Mouse (Mus musculus) bone marrow macrophage, adult 2 months (primary cell): ENCODE data around the gene Ddx58. TPM values are rescaled to one million over a fixed set of nuclear protein-coding genes. Genes with fewer than 3 reads are reported as not detected.

Source experiments
- H3K27ac ChIP-seq: 2 replicates; pipeline ENCODE4 v1.5.1; 2012; ENCODE audit warnings: low read depth, low read length; ENCODE audit not compliant: insufficient read depth
- H3K4me1 ChIP-seq: 2 replicates; pipeline ENCODE4 v1.6.1; 2012; ENCODE audit warnings: low read length; ENCODE audit not compliant: control insufficient read depth, insufficient read depth
- H3K4me3 ChIP-seq: 2 replicates; pipeline ENCODE4 v1.5.1; 2012; ENCODE audit warnings: mild to moderate bottlenecking, low read length, moderate library complexity; ENCODE audit not compliant: insufficient read depth
- CTCF ChIP-seq: IDR thresholded peaks from 2 replicates; pipeline ENCODE4 v1.5.1; 2012; ENCODE audit warnings: low read depth, mild to moderate bottlenecking, low read length, moderate library complexity
- POLR2A ChIP-seq: IDR thresholded peaks from 2 replicates; pipeline ENCODE4 v1.6.1; 2012; ENCODE audit warnings: mild to moderate bottlenecking, low read depth, low read length, borderline replicate concordance
- polyA plus RNA-seq: library from polyadenylated mRNA; stranded (reverse); fragments of >200 nt; gene quantifications from 2 replicates; pipeline ENCODE4 v1.2.4, GENCODE M21; 2012; ENCODE audit not compliant: missing spikeins, insufficient read depth, insufficient read length

The Ddx58 gene
- polyA plus RNA-seq, 1 experiment = 91.2 TPM

DNA sequence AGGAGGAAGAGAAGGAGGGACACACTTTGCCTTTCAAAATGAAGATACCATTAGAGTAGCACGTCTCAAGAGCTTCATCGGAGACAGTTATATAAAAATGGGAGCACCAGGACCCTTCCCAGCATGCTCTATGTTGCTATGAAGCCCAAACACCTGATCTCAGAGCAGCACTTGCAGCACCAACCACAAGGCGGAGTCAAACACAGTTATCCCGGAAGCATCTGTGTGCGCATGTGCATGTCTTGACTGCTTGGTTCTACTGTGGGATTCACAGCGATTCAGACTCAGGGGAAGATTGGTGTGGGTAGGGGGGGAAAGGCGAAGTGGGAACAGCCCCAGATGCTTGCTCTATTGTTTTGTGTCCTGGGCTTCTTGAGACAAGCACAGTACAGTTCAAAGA lies 21.2 kb downstream of the Ddx58 start:
- H3K4me1 ChIP-seq = no peaks in the 10 kb centered on the region
- TF ChIP-seq POLR2A (no peak), CTCF (no peak)
- H3K27ac ChIP-seq = no peak overlapping the region
- no peak overlapping the region for H3K4me3 ChIP-seq

- TF ChIP-seq CTCF = no peak
- H3K4me3 ChIP-seq = no peak overlapping the region
- H3K4me1 ChIP-seq = no peaks in the 10 kb centered on the region
These were observed 21.7 kb downstream of the Ddx58 start for GRCm38 (mm10) chr4:40217910-40218309.

GRCm38 (mm10) chr4:40212177-40212576 lies 27.5 kb downstream of the Ddx58 start:
- Histone ChIP-seq H3K27ac (no peak overlapping the region), H3K4me1 (no peaks in the 10 kb centered on the region), H3K4me3 (no peak overlapping the region)
- TF ChIP-seq POLR2A (no peak), CTCF (no peak)

More at GRCm38 (mm10) chr4:40217910-40218309, 21.7 kb downstream of the Ddx58 start:
- H3K27ac ChIP-seq = no peak overlapping the region

DNA sequence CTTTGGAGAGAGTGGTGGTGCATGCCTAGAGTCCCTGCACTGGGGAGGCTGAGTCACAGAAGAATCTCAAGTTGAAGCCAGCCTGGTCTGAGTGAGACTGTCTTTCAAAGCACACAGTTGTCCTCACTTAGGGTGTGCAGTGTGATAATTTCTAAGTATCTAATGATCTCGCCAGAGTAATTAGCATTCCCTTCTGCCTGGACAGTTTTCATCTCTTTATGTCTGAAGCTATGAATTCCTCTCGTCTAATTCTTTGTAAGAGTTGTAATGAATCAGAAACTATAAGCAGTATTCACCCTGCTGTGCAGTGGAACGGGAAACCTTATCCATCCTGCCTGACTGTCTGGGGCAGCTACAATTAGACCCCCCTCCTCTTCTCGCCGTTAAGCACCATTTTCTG lies 31.9 kb downstream of the Ddx58 start:
- H3K4me3 ChIP-seq = no peak overlapping the region
- no peaks in the 10 kb centered on the region for H3K4me1 ChIP-seq
- TF ChIP-seq POLR2A = no peak
- no peak for TF ChIP-seq CTCF
- H3K27ac ChIP-seq = no peak overlapping the region

DNA sequence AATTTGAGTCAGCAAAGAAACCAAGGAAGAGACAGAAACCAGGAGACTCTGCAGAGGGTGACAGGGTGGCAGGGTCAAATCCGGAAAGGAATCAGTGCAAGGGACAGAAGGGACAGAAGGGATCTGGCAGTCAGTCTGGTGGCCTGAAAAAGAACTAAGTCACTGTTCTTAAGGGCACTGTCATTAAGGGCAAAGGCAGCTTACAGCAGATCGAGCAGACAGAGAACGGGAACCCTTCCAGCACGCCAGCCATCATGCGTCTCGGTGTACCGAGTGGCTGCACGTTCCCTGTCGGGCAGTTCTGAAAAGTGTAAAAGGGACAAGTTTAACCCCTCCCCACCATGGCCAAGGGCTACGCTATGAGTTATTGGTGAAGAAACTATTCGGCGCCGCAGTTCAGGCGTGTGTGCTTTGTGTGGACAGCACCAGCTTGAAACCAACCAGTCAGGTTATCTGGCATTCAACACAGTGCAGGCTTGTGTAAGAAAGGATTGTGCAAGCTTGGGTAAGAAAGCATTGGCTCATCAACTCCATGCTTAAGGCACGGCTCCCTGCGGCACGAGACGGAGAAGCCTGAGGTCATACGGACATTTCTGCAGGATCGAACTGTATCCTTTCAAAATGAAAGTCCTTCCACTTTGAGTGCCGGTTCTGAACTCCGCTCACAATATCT lies 34.3 kb downstream of the Ddx58 start:
- H3K27ac ChIP-seq = no peak overlapping the region
- no peak for TF ChIP-seq CTCF
- no peak for TF ChIP-seq POLR2A
- no peak overlapping the region for H3K4me3 ChIP-seq
- H3K4me1 ChIP-seq = peaks cover 6% of the 10 kb centered on the region; the same call in 1 of the 2 replicates

- Histone ChIP-seq H3K4me3 (no peak overlapping the region), H3K27ac (no peak overlapping the region), H3K4me1 (peaks cover 6% of the 10 kb centered on the region; the same call in 1 of the 2 replicates)
- TF ChIP-seq CTCF (no peak), POLR2A (no peak)
These were observed 35.3 kb downstream of the Ddx58 start for GRCm38 (mm10) chr4:40204374-40204773.

- TF ChIP-seq CTCF (no peak), POLR2A (no peak)
- H3K4me3 ChIP-seq = no peak overlapping the region
- H3K4me1 ChIP-seq = peaks cover 6% of the 10 kb centered on the region; the same call in 1 of the 2 replicates
- no peak overlapping the region for H3K27ac ChIP-seq
These were observed 37.4 kb downstream of the Ddx58 start for GRCm38 (mm10) chr4:40202205-40202604.

- no peak overlapping the region for H3K27ac ChIP-seq
- H3K4me3 ChIP-seq = no peak overlapping the region
- no peak for TF ChIP-seq POLR2A
These were observed 44.3 kb downstream of the Ddx58 start for GRCm38 (mm10) chr4:40195336-40195735.

DNA sequence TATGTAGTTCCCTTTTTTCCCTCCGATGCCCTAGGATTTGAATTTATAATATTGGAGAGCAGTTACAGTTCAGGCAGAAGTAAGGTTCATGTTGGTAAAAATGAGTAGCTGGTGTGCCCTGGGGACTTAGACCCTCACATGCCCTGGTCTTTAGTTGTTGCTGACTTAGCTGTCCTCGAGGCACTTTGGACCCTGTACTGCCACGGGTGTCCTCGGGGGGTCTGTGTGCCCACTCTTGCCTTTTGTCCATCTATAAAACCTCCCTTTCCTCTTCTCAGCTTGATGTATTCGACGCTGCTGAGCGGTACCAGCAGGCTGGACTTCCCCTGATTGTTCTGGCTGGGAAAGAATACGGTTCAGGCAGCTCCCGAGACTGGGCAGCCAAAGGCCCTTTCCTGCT lies 46.2 kb downstream of the Ddx58 start:
- H3K27ac ChIP-seq = no peak overlapping the region
- TF ChIP-seq POLR2A = no peak
- TF ChIP-seq CTCF = no peak

More at GRCm38 (mm10) chr4:40195336-40195735, 44.3 kb downstream of the Ddx58 start:
- H3K4me1 ChIP-seq = no peaks in the 10 kb centered on the region

DNA sequence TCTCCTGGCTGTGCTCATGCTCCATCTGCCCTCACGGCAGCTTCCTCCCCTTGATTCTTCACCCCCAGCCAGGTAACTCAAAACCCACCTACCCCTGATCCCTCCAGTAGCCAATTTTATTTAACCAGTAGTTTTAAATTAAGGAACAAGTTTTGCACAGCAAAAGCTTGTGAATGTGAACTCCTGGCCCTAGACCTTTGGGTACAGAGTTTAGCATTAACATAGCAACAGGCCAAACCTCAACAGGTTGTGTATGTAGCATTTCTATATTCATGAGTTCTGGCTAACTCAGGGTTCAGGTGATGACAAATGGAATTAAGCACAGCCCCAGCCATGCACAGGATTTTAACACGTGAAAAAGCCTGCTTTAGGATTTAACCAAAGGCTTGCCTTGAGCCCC lies 47.4 kb downstream of the Ddx58 start:
- TF ChIP-seq CTCF (no peak), POLR2A (no peak)
- Histone ChIP-seq H3K4me3 (no peak overlapping the region), H3K4me1 (no peaks in the 10 kb centered on the region), H3K27ac (no peak overlapping the region)

More for the DNA sequence above, 46.2 kb downstream of the Ddx58 start:
- H3K4me1 ChIP-seq = no peaks in the 10 kb centered on the region
- H3K4me3 ChIP-seq = no peak overlapping the region

- TF ChIP-seq CTCF = no peak
- no peak for TF ChIP-seq POLR2A
- Histone ChIP-seq H3K27ac (no peak overlapping the region), H3K4me1 (no peaks in the 10 kb centered on the region), H3K4me3 (no peak overlapping the region)
These were observed 51.7 kb downstream of the Ddx58 start for GRCm38 (mm10) chr4:40187956-40188355.
